Mouse (Mus musculus) liver, embryonic 11.5 days (tissue): ENCODE measurements around the gene Gstm4. TPM values are rescaled to one million over a fixed set of nuclear protein-coding genes. Genes with fewer than 3 reads are reported as not detected.

ENCODE experiments used
- ATAC-seq: fragments of 200-750 bp; cut with Nextera tagmentation; replicated peaks from 2 replicates; pipeline ENCODE4 v1.8.0; 2017; ENCODE audit warnings: moderate number of reproducible peaks, mild to moderate bottlenecking, moderate TSS enrichment, moderate library complexity; ENCODE audit not compliant: low FRiP score
- DNase-seq: peaks from one replicate; pipeline ENCODE4 v3.0.0-alpha.2; 2017; ENCODE audit warnings: low spot score
- H3K27ac ChIP-seq: fragments of 300-500 bp; sonication (generic); 2 replicates; pipeline ENCODE4 v1.5.1; 2014; ENCODE audit warnings: mild to moderate bottlenecking, low read depth, low read length, control low read depth
- H3K27me3 ChIP-seq: fragments of 300-500 bp; sonication (generic); replicated peaks from 2 replicates; pipeline ENCODE4 v1.6.1; 2014; ENCODE audit warnings: low read length, mixed read lengths; ENCODE audit not compliant: control insufficient read depth, insufficient read depth
- H3K36me3 ChIP-seq: fragments of 300-500 bp; sonication (generic); 2 replicates; pipeline ENCODE4 v1.6.1; 2014; ENCODE audit warnings: mild to moderate bottlenecking, low read length, moderate library complexity, mixed read lengths; ENCODE audit not compliant: control insufficient read depth, insufficient read depth
- H3K4me1 ChIP-seq: fragments of 300-500 bp; sonication (generic); replicated peaks from 2 replicates; pipeline ENCODE4 v1.6.1; 2014; ENCODE audit warnings: low read length, mixed read lengths; ENCODE audit not compliant: control insufficient read depth, insufficient read depth
- H3K4me2 ChIP-seq: fragments of 300-500 bp; sonication (generic); 2 replicates; pipeline ENCODE4 v1.6.1; 2014; ENCODE audit warnings: mild to moderate bottlenecking, control low read depth, moderate library complexity
- H3K4me3 ChIP-seq: fragments of 300-500 bp; sonication (generic); 2 replicates; pipeline ENCODE4 v1.5.1; 2014; ENCODE audit warnings: low read depth, low read length, control low read depth
- H3K9ac ChIP-seq: fragments of 300-500 bp; sonication (generic); 2 replicates; pipeline ENCODE4 v1.6.1; 2014; ENCODE audit warnings: low read depth, low read length, control low read depth
- H3K9me3 ChIP-seq: fragments of 300-500 bp; sonication (generic); 2 replicates; pipeline ENCODE4 v1.6.1; 2016; ENCODE audit warnings: low read length, inconsistent platforms, mixed read lengths; ENCODE audit not compliant: control insufficient read depth
- WGBS: fragments of 180-500 bp; shearing (Covaris S2); extraction: QIAGEN DNeasy Blood & Tissue Kit; methylation state at CpG from one replicate; pipeline ENCODE4 v1.1.7; 2014; 5-methylcytosine and 5-hydroxymethylcytosine counted together
- polyA plus RNA-seq: library from polyadenylated mRNA; unstranded; fragments of >200 nt; fragmentation: Nextera tagmentation; extraction: Ambion mirVana; gene quantifications from 2 replicates; pipeline ENCODE4 v1.2.1, GENCODE M21; 2014

Gene Gstm4
- polyA plus RNA-seq, 1 experiment from 2014 or later: 22.8 TPM

GRCm38 (mm10) chr3:108081681-108082080, 37.0 kb upstream of the Gstm4 start:
- Histone ChIP-seq H3K27me3 (no peaks in the 10 kb centered on the region), H3K4me2 (peak overlapping the region; percentile 83), H3K36me3 (peaks cover 39% of the 10 kb centered on the region), H3K27ac (peak overlapping the region; percentile 50; the same call in 1 of the 2 replicates), H3K4me3 (peak overlapping the region; percentile 92; the same call in 1 of the 2 replicates), H3K9ac (no peak overlapping the region), H3K4me1 (peaks cover 33% of the 10 kb centered on the region), H3K9me3 (no peaks in the 10 kb centered on the region)
- no peak for DNase-seq
- WGBS: 81% methylated on average over 4 of the region's 4 CpGs
- no peak for ATAC-seq

GRCm38 (mm10) chr3:108076836-108077235, 32.1 kb upstream of the Gstm4 start:
- H3K9ac ChIP-seq: no peak overlapping the region
- H3K36me3 ChIP-seq: peaks cover 65% of the 10 kb centered on the region
- no peak for DNase-seq
- H3K4me1 ChIP-seq: peaks cover 2% of the 10 kb centered on the region; the same call in 1 of the 2 replicates
- H3K4me3 ChIP-seq: no peak overlapping the region
- H3K4me2 ChIP-seq: no peak overlapping the region
- H3K27me3 ChIP-seq: no peaks in the 10 kb centered on the region
- no peaks in the 10 kb centered on the region for H3K9me3 ChIP-seq
- no peak overlapping the region for H3K27ac ChIP-seq
- no peak for ATAC-seq
- 91% methylated on average over 9 of the region's 9 CpGs for WGBS

- Histone ChIP-seq H3K9ac (no peak overlapping the region), H3K4me2 (no peak overlapping the region), H3K4me3 (no peak overlapping the region), H3K27ac (no peak overlapping the region), H3K36me3 (peaks cover 41% of the 10 kb centered on the region), H3K27me3 (no peaks in the 10 kb centered on the region), H3K9me3 (no peaks in the 10 kb centered on the region), H3K4me1 (peaks cover 14% of the 10 kb centered on the region)
- WGBS: 83% methylated on average over 10 of the region's 10 CpGs
- ATAC-seq (no peak), DNase-seq (no peak)
Observed at GRCm38 (mm10) chr3:108072983-108073569, 28.4 kb upstream of the Gstm4 start.

GRCm38 (mm10) chr3:108070295-108071293, 25.9 kb upstream of the Gstm4 start:
- WGBS: 60% methylated on average over 10 of the region's 10 CpGs
- no peaks in the 10 kb centered on the region for H3K9me3 ChIP-seq
- no peak overlapping the region for H3K9ac ChIP-seq
- ATAC-seq: peak; percentile 52; the same call in 1 of the 2 replicates
- no peak overlapping the region for H3K4me3 ChIP-seq
- peaks cover 15% of the 10 kb centered on the region for H3K4me1 ChIP-seq
- peaks cover 17% of the 10 kb centered on the region for H3K36me3 ChIP-seq
- no peaks in the 10 kb centered on the region for H3K27me3 ChIP-seq
- peak; percentile 74 for DNase-seq
- H3K27ac ChIP-seq: no peak overlapping the region; the same call in 1 of the 2 replicates
- no peak overlapping the region for H3K4me2 ChIP-seq

- Histone ChIP-seq H3K4me3 (no peak overlapping the region), H3K9ac (no peak overlapping the region), H3K27ac (no peak overlapping the region), H3K4me2 (peak overlapping the region; percentile 31), H3K36me3 (peaks cover 6% of the 10 kb centered on the region), H3K9me3 (no peaks in the 10 kb centered on the region), H3K4me1 (peaks cover 17% of the 10 kb centered on the region), H3K27me3 (no peaks in the 10 kb centered on the region)
- ATAC-seq (no peak; the same call in 1 of the 2 replicates), DNase-seq (no peak)
- WGBS: 51% methylated on average over 13 of the region's 13 CpGs
Observed at GRCm38 (mm10) chr3:108069231-108069870, 24.7 kb upstream of the Gstm4 start.

GRCm38 (mm10) chr3:108068826-108069225, 24.1 kb upstream of the Gstm4 start:
- Histone ChIP-seq H3K4me3 (no peak overlapping the region), H3K36me3 (peaks cover 6% of the 10 kb centered on the region), H3K9me3 (no peaks in the 10 kb centered on the region), H3K27ac (no peak overlapping the region), H3K27me3 (no peaks in the 10 kb centered on the region), H3K9ac (no peak overlapping the region), H3K4me2 (no peak overlapping the region), H3K4me1 (peaks cover 17% of the 10 kb centered on the region)
- ATAC-seq: no peak
- 3% methylated on average over 1 of the region's 1 CpGs for WGBS
- DNase-seq: no peak

- no peak for DNase-seq
- no peaks in the 10 kb centered on the region for H3K27me3 ChIP-seq
- peaks cover 17% of the 10 kb centered on the region for H3K4me1 ChIP-seq
- H3K4me3 ChIP-seq: no peak overlapping the region
- no peaks in the 10 kb centered on the region for H3K36me3 ChIP-seq
- WGBS: 68% methylated on average over 6 of the region's 6 CpGs
- H3K9me3 ChIP-seq: no peaks in the 10 kb centered on the region
- H3K9ac ChIP-seq: no peak overlapping the region
- ATAC-seq: no peak
- H3K27ac ChIP-seq: no peak overlapping the region
- H3K4me2 ChIP-seq: no peak overlapping the region
Observed at GRCm38 (mm10) chr3:108067370-108067934, 22.8 kb upstream of the Gstm4 start.

GRCm38 (mm10) chr3:108065551-108065950, 20.9 kb upstream of the Gstm4 start:
- DNase-seq (no peak), ATAC-seq (no peak)
- H3K4me2 ChIP-seq: no peak overlapping the region
- H3K9ac ChIP-seq: no peak overlapping the region
- WGBS: 73% methylated on average over 9 of the region's 9 CpGs
- no peak overlapping the region for H3K27ac ChIP-seq
- peaks cover 17% of the 10 kb centered on the region for H3K4me1 ChIP-seq
- H3K36me3 ChIP-seq: no peaks in the 10 kb centered on the region
- H3K9me3 ChIP-seq: no peaks in the 10 kb centered on the region
- no peaks in the 10 kb centered on the region for H3K27me3 ChIP-seq
- H3K4me3 ChIP-seq: no peak overlapping the region
